Mouse (Mus musculus) liver, embryonic 14.5 days (tissue): Measurements from ENCODE around the gene Apbb2. TPM values are rescaled to one million over a fixed set of nuclear protein-coding genes. Genes with fewer than 3 reads are reported as not detected.

Experiments
- ATAC-seq: fragments of 200-750 bp; cut with Nextera tagmentation; 2 replicates; pipeline ENCODE4 v1.8.0; 2017; ENCODE audit warnings: moderate number of reproducible peaks, mild to moderate bottlenecking, moderate library complexity; ENCODE audit not compliant: insufficient read depth
- DNase-seq, 3 experiments: peaks; one replicate each; pipeline ENCODE4 v3.0.0-alpha.2; 2012 to 2013; ENCODE audit warnings: low read depth in 3 of 3, low spot score in 3 of 3
- H3K27ac ChIP-seq: fragments of 300-500 bp; sonication (generic); 2 replicates; pipeline ENCODE4 v1.5.1; 2014; ENCODE audit warnings: moderate library complexity, mild to moderate bottlenecking, control low read depth, inconsistent platforms
- H3K27me3 ChIP-seq: fragments of 300-500 bp; sonication (generic); 2 replicates; pipeline ENCODE4 v1.6.1; 2014; ENCODE audit warnings: mild to moderate bottlenecking, low read length, moderate library complexity; ENCODE audit not compliant: control insufficient read depth, insufficient read depth
- H3K36me3 ChIP-seq: fragments of 300-500 bp; sonication (generic); replicated peaks from 2 replicates; pipeline ENCODE4 v1.6.1; 2014; ENCODE audit warnings: low read depth; ENCODE audit not compliant: control insufficient read depth, insufficient read depth
- H3K4me1 ChIP-seq, 2 experiments: fragments of 200-500 bp in 1 of 2; fragments of 300-500 bp in 1 of 2; sonication (generic) in 1 of 2; replicated peaks; 2 replicates each; pipeline ENCODE4 v1.6.1; 2012 to 2014; ENCODE audit warnings: antibody characterized with exemption in 1 of 2, inconsistent platforms in 1 of 2, low read length in 1 of 2; ENCODE audit not compliant: control insufficient read depth in 2 of 2, insufficient read depth in 2 of 2
- H3K4me2 ChIP-seq: fragments of 300-500 bp; sonication (generic); 2 replicates; pipeline ENCODE4 v1.6.1; 2014; ENCODE audit warnings: low read depth, mild to moderate bottlenecking, control low read depth, moderate library complexity
- H3K4me3 ChIP-seq, 2 experiments: fragments of 200-500 bp in 1 of 2; fragments of 300-500 bp in 1 of 2; sonication (generic) in 1 of 2; 2 replicates each; pipeline ENCODE4 v1.5.1; 2012 to 2014; ENCODE audit warnings: low read depth in 2 of 2, low read length in 2 of 2, mild to moderate bottlenecking in 2 of 2, control low read depth in 1 of 2, inconsistent platforms in 1 of 2, moderate library complexity in 1 of 2; ENCODE audit not compliant: insufficient read depth in 1 of 2
- H3K9ac ChIP-seq: fragments of 300-500 bp; sonication (generic); replicated peaks from 2 replicates; pipeline ENCODE4 v1.6.1; 2014; ENCODE audit warnings: mild to moderate bottlenecking, control low read depth, moderate library complexity
- H3K9me3 ChIP-seq: fragments of 300-500 bp; sonication (generic); 2 replicates; pipeline ENCODE4 v1.6.1; 2016; ENCODE audit warnings: low read length, mixed read lengths; ENCODE audit not compliant: control insufficient read depth
- CTCF ChIP-seq: IDR thresholded peaks from 2 replicates; pipeline ENCODE4 v1.5.1; 2016; ENCODE audit warnings: antibody characterized with exemption, low read depth, control low read depth
- EP300 ChIP-seq: IDR thresholded peaks from 2 replicates; pipeline ENCODE4 v1.6.1; 2016; ENCODE audit warnings: antibody characterized with exemption, low read depth
- whole genome bisulfite sequencing: fragments of 180-500 bp; shearing (Covaris S2); extraction: QIAGEN DNeasy Blood & Tissue Kit; methylation state at CpG from one replicate; pipeline ENCODE4 v1.1.7; 2014; ENCODE audit not compliant: insufficient replicate concordance; 5-methylcytosine and 5-hydroxymethylcytosine counted together
- polyA plus RNA-seq, 2 experiments: library from polyadenylated mRNA; depleted of rRNA in 1 of 2; stranded (reverse) in 1 of 2; unstranded in 1 of 2; fragments of >200 nt; fragmentation: Nextera tagmentation in 1 of 2; extraction: Ambion mirVana in 1 of 2; gene quantifications; 2 replicates each; pipeline versions ENCODE4 v1.2.1 to v1.2.3; 2012 to 2014

Apbb2 gene
- polyA plus RNA-seq (2012; rRNA removed) (0.62 and 0.92 TPM in 2 replicates), polyA plus RNA-seq (2014; fragmentation: Nextera tagmentation; extraction: Ambion mirVana) (2.8 and 3.0 TPM in 2 replicates)

DNA sequence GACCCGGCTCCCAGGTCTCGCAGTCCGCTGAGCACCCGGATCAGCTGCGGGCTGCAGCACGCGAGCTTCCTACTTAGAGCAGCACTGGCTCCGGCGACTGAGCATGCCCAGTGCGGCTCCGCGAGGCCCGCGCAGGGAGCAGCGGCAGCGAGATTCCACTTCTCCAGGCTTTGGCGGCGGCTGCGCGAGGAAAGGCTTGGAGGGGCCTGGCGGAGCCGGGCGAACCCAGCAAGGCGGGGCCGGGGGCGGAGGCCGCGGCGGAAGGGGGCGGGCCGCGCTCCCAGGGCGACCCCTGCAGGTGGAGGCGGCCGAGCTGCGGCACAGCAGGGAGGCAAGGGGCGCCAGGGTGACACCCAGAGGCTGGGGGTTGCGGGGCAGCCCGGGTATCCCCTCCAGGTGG is at the start of gene Apbb2:
Gene Apbb2 (minus strand): TSS at position 188 of the 400 bp plus-strand sequence.
- ATAC-seq (peak; percentile 80), DNase-seq (peak; percentile 27 to 31 (median 29))
- 0 out of 2 replicates have a peak within 1 kb of the TSS, but pooled peaks have one; percentile 9 for H3K9ac ChIP-seq
- H3K9me3 ChIP-seq: no peaks in the 10 kb centered on the region
- H3K4me2 ChIP-seq: peak within 1 kb of the TSS; percentile 56
- peaks cover 44% of the 10 kb centered on the region for H3K27me3 ChIP-seq
- peak within 1 kb of the TSS; percentile 56 to 58 for H3K4me3 ChIP-seq
- H3K4me1 ChIP-seq: peaks cover 0 to 8% of the 10 kb centered on the region in 2 experiments; a peak in 2 of 4 replicates
- under 1% methylated on average over 37 of the region's 39 CpGs for WGBS
- no peaks in the 10 kb centered on the region for H3K36me3 ChIP-seq
- no peak for TF ChIP-seq EP300
- peak; percentile 53 for TF ChIP-seq CTCF
- H3K27ac ChIP-seq: no peak within 1 kb of the TSS

DNA sequence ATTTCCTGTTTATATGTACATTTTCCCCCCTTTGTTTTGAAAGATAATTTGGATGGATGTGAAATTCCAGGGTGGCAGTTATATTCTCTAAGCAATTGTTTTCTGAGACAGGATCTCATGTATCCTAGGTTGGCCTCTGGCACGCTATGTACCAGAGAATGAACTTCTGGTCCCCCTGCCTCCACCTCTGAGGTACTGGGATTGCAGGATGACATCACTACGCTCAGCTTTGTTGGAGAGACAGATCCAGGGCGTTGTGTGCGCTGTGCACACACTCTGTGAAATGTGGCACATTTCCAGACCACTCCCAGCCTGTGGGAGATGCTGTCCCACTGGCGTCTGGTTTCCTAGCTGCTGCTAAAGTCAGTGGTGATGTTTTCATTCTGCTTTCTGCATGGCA is 35.6 kb upstream of the Apbb2 start:
- H3K4me3 ChIP-seq: no peak overlapping the region
- H3K9me3 ChIP-seq: no peaks in the 10 kb centered on the region
- ATAC-seq (no peak), DNase-seq (no peak)
- H3K27me3 ChIP-seq: no peaks in the 10 kb centered on the region
- TF ChIP-seq CTCF (no peak), EP300 (no peak)
- no peak overlapping the region for H3K27ac ChIP-seq
- H3K4me2 ChIP-seq: no peak overlapping the region
- no peak overlapping the region for H3K9ac ChIP-seq
- H3K36me3 ChIP-seq: no peaks in the 10 kb centered on the region
- H3K4me1 ChIP-seq: no peaks in the 10 kb centered on the region
- 50% methylated on average over 5 of the region's 5 CpGs for WGBS

DNA sequence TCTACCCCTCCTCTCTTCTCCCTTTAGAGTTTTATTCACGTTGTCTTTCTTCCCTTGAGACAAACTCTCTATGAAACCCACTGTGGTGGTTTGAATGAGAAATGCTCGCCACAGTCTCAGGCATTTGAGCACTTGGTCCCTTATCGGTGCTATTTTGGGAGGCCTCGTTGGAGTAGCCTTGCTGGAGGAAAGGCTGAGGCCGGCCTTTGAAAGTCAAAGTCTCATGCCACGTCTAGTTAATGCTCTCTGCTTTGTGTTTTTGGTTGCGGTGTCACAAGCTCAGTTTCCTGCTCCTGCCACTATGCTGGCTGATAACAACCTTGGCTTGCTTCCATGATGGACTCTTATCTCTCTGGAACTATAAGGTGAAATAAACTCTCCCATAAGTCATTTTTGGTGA is 28.9 kb upstream of the Apbb2 start:
- H3K9ac ChIP-seq: no peak overlapping the region
- ATAC-seq: no peak
- H3K4me2 ChIP-seq: no peak overlapping the region
- DNase-seq: no peak
- no peaks in the 10 kb centered on the region for H3K27me3 ChIP-seq
- no peak overlapping the region for H3K4me3 ChIP-seq
- WGBS: 26% methylated on average over 7 of the region's 7 CpGs
- no peak overlapping the region for H3K27ac ChIP-seq
- H3K9me3 ChIP-seq: no peaks in the 10 kb centered on the region
- H3K36me3 ChIP-seq: no peaks in the 10 kb centered on the region
- no peaks in the 10 kb centered on the region for H3K4me1 ChIP-seq
- TF ChIP-seq EP300: no peak
- TF ChIP-seq CTCF: no peak

DNA sequence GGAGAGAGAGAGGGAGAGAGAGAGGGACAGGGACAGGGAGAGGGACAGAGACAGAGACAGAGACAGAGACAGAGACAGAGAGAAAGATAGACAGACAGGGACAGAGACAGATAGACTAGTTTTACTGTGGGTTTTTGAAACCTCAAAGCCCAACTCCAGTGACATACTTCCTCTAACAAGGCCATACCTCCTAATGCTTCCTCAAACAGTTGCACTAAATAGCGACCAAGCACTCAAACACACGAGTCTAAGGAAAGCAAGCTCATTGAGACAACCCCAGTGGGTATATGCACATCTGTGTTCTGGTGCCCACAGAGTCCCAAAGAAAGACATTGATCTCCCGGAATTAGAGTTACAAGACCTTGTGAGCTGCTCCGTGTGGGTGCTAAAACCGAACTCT is 24.7 kb upstream of the Apbb2 start:
- H3K4me2 ChIP-seq: no peak overlapping the region
- no peak for ATAC-seq
- no peak overlapping the region for H3K4me3 ChIP-seq
- no peak for DNase-seq
- H3K9me3 ChIP-seq: no peaks in the 10 kb centered on the region
- 40% methylated on average over 5 of the region's 5 CpGs for WGBS
- TF ChIP-seq EP300: no peak
- TF ChIP-seq CTCF: no peak
- H3K27me3 ChIP-seq: no peaks in the 10 kb centered on the region
- H3K4me1 ChIP-seq: no peaks in the 10 kb centered on the region
- H3K36me3 ChIP-seq: no peaks in the 10 kb centered on the region
- no peak overlapping the region for H3K9ac ChIP-seq
- no peak overlapping the region for H3K27ac ChIP-seq

DNA sequence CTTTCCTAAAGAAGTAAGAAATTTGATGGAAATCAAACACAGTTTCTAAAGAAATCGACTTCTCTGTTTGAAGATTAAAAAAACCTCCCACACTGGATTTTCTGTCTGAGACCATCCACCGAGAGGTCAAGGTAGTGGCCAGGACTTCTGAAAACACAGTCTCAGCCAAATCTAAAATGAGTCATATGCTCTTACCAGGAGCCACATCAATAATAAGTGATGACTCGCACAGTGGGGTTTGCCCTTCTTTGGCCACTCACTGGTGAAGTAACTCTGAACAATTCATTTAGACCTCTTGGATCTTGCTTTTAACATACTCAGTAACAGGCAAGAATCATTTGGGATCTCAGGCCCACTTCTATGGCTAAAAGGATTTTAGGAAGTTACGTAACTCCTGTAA is 23.6 kb upstream of the Apbb2 start:
- no peaks in the 10 kb centered on the region for H3K36me3 ChIP-seq
- WGBS: 60% methylated on average over 4 of the region's 4 CpGs
- no peaks in the 10 kb centered on the region for H3K9me3 ChIP-seq
- TF ChIP-seq EP300 (no peak), CTCF (no peak)
- H3K4me1 ChIP-seq: no peaks in the 10 kb centered on the region
- H3K4me2 ChIP-seq: no peak overlapping the region
- no peak overlapping the region for H3K27ac ChIP-seq
- no peak for ATAC-seq
- H3K27me3 ChIP-seq: no peaks in the 10 kb centered on the region
- no peak overlapping the region for H3K4me3 ChIP-seq
- H3K9ac ChIP-seq: no peak overlapping the region
- no peak for DNase-seq
